Mouse (Mus musculus) cerebellum, adult 2 months (tissue): ENCODE data around the gene Lrrc1.

Experiments
- CTCF ChIP-seq: fragments of 200-500 bp; IDR thresholded peaks from 2 replicates; pipeline ENCODE4 v1.5.1; 2011; ENCODE audit warnings: low read depth, mild to moderate bottlenecking, control low read depth, low read length, moderate library complexity, borderline replicate concordance; ENCODE audit not compliant: insufficient read depth
- POLR2A ChIP-seq: fragments of 200-500 bp; IDR thresholded peaks from 2 replicates; pipeline ENCODE4 v1.6.1; 2011; ENCODE audit warnings: low read length, control low read depth, borderline replicate concordance; ENCODE audit not compliant: insufficient read depth

- TF ChIP-seq POLR2A (no peak), CTCF (no peak)
Measured at GRCm38 (mm10) chr9:77444876-77445275, 99.8 kb downstream of the Lrrc1 start.
